In the genomic region with DNA sequence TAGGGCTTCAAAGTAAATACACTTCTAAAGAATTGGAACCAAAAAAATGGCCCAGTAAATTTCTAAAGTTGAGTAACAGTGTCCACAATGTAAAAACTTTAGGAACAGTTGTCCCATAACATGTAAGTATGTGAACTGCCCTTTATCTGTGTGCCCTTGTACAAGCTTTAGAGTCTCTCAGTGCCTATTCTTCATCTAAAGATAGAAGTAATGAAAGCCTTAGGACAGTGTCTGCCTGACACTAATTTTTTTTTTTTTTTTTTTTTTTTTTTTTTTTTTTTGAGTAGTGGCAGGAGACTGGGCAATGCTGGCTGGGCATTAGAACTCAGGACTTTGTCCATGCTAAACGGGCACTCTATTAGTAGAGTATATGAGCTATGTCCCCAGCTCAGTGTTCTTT, we compare ENCODE assay signal across 34 mouse cellular contexts.
"Had no signal": no experiment of that assay in that cellular context is flagged by ENCODE, and none has a peak within 500 bp of the region (broad histone marks: within the 10 kb centered on the region; RNA-seq: fewer than 3 reads in every experiment).

No protein-coding gene starts in this region.

- H3K27me3 ChIP-seq: heart, embryonic 12.5 days; heart, embryonic 13.5 days; heart, embryonic 15.5 days; hindbrain, embryonic 12.5 days; hindbrain, embryonic 13.5 days; hindbrain, embryonic 15.5 days; intestine, embryonic 15.5 days; kidney, embryonic 15.5 days had no signal

- H3K36me3 ChIP-seq: heart, embryonic 10.5 days; intestine, embryonic 15.5 days had no signal

- H3K4me2 ChIP-seq: heart, embryonic 11.5 days; heart, embryonic 12.5 days; heart, embryonic 13.5 days; heart, embryonic 15.5 days; hindbrain, embryonic 12.5 days; hindbrain, embryonic 13.5 days; hindbrain, embryonic 14.5 days; hindbrain, embryonic 15.5 days; intestine, embryonic 15.5 days; kidney, embryonic 15.5 days had no signal

- H3K4me1 ChIP-seq: heart, embryonic 10.5 days had no signal

- H3K27ac ChIP-seq: heart, embryonic 10.5 days; heart, embryonic 13.5 days; heart, embryonic 15.5 days; hindbrain, embryonic 10.5 days; hindbrain, embryonic 12.5 days; hindbrain, embryonic 13.5 days; hindbrain, embryonic 14.5 days; hindbrain, embryonic 15.5 days; hindbrain, postnatal 0 days; intestine, embryonic 15.5 days; kidney, embryonic 15.5 days; kidney, postnatal 0 days; layer of hippocampus, adult 2 months had no signal

- H3K4me3 ChIP-seq: heart, embryonic 10.5 days; heart, embryonic 12.5 days; heart, embryonic 13.5 days; heart, embryonic 15.5 days; hindbrain, embryonic 10.5 days; hindbrain, embryonic 12.5 days; hindbrain, embryonic 13.5 days; hindbrain, embryonic 15.5 days; intestine, embryonic 15.5 days; kidney, embryonic 15.5 days; layer of hippocampus, adult 2 months had no signal

- H3K9me3 ChIP-seq: heart, embryonic 10.5 days; heart, embryonic 12.5 days; heart, embryonic 13.5 days; heart, embryonic 15.5 days; hindbrain, embryonic 10.5 days; hindbrain, embryonic 12.5 days; hindbrain, embryonic 13.5 days; hindbrain, embryonic 15.5 days; intestine, embryonic 15.5 days; kidney, embryonic 15.5 days had no signal

- ATAC-seq: hindbrain, embryonic 16.5 days; hindbrain, postnatal 0 days; inflammation-experienced regulatory T-cells, adult 6 months; intestine, embryonic 15.5 days; intestine, embryonic 16.5 days; intestine, postnatal 0 days had no signal

- H3K9ac ChIP-seq: heart, embryonic 12.5 days; heart, embryonic 13.5 days; heart, embryonic 15.5 days; hindbrain, embryonic 12.5 days; hindbrain, embryonic 13.5 days; hindbrain, embryonic 14.5 days; hindbrain, embryonic 15.5 days; intestine, embryonic 15.5 days; kidney, embryonic 15.5 days had no signal

- DNase-seq: heart, postnatal 10 days; heart, postnatal 14 days; heart, postnatal 36 days; heart, postnatal 4 days; kidney, adult 11 months; kidney, adult 18-20 months; kidney, adult 2 months; kidney, adult 8-10 months; kidney, adult 9 months; kidney, postnatal 10 days; kidney, postnatal 14 days; kidney, postnatal 25 days; kidney, postnatal 36 days; kidney, postnatal 4 days; layer of hippocampus, adult 9-11 months had no signal
